Mouse (Mus musculus) mesoderm, embryonic 11.5 days (tissue): ENCODE results near the gene Olfr914.

ENCODE experiments used
- DNase-seq: peaks from one replicate; pipeline ENCODE4 v3.0.0-alpha.2; 2012; ENCODE audit warnings: low read depth, low spot score

The Olfr914 gene

DNA sequence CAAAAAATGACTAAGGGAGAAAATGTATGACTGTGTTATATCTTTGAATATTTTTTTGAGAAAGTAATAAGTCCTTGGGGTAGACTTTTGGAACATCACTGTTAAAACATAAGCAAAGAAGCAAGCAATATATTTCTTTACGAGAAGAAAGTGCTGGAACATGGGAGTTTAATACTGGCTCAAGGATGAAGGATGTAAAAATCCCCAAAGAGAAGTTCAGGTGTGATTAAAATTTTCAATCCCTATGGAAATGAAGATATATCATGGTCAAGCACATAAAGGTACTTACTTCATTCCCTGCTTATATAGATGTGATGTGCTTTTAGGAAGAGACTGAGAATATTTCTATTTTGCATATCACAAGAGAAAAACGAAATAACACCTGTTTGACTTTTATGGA is at the start of gene Olfr914:
TSS of gene Olfr914 (plus strand) at position 301 of the 400 bp plus-strand sequence.
- no peak for DNase-seq

DNA sequence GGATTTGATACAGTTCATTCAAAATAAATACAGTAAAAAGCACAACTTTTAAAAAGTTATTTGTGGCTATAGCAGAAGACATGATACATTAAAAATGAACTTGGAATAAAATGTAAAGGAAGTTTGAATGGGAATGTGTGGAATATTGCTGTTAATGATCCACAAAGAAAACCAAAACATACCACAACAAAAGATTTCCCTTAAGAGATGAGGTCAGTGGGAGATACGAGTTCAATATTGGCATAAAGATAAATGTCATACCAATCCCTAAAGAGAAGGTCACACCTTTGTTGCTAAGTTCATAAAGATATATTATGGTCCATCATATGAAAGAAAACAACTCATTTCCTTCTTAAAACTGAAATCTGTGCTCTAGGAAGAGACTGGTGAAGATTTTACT is 25.0 kb upstream of the Olfr914 start, which contains the start of gene Olfr912:
TSS of gene Olfr912 (plus strand) at position 301 of the 400 bp plus-strand sequence.
- DNase-seq: no peak

DNA sequence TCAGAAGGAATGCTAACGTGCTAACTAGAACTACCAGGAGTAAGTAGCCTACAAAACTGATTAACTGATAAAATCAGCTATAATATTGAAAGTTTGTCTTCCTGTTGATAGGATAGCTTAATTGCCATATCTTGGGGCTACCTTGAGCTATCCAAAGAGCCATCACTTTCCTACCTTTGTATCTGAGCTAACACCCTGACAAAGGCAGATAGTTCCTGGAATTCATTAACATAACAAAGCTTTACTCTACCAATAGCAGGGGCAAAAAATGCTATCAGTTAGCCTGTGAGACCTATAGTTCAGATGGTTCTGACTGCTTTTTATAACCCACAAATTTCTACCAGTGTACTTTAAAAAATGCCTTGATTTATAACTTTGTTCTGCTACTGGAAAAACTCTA is 13.8 kb upstream of the Olfr914 start:
- DNase-seq: no peak

DNA sequence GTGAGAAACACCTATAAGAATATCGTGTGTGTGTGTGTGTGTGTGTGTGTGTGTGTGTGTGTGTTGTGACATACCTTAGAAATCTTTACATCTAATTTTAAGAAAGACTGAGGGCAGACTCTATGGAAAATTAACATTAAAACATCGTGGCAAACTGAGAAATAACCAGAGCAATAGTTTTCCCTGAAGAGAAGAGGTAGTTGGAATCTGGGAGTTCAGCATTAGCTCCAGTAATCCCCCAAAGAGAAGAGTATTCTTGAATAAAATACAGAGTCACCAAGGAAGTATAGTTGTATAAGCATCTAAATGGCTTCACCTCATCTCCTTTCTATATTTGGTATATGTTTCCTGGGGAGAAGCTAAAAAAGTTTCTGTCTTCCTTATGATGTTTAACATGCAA is 12.4 kb upstream of the Olfr914 start, which contains the start of gene Olfr913:
TSS of gene Olfr913 (plus strand) at position 301 of the 400 bp plus-strand sequence.
- no peak for DNase-seq

DNA sequence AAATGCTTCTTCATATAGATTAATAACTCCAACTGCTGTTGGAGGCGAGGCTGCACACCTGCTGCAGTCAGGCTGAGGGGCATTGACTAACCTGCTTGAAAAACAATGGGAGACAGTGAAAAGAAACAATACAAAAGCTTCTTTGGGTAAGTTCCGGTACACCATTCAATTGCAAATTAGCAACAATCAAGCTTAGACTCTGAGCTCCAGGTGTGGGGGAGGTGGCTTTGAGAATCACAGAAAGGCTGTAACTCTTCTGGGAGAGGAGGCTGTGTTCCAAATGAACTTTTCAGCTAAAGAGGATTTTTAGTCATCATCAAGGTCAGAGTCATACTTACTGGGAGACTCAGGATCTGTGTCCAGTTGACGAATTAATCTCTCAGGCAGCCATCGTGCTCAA is 27.5 kb downstream of the Olfr914 start:
- DNase-seq: no peak

DNA sequence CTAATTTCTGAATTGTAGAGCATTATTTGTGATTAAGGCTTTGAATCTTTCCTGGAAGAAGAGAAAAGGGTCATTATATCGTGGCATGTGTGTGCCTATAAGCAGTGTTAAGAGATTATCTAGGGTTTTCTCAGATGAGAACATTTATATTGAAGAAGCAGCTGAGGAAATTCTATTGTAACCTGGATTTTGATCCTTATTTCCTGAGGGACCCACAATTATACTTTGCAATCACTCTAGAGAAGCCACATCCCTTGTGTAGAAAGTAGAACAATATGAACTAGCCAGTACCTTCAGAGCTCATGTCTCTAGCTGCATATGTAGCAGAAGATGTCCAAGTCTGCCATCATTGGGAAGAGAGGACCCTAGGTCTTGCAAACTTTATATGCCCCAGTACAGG is 54.9 kb downstream of the Olfr914 start, which contains the start of gene Olfr916:
TSS of gene Olfr916 (minus strand) at position 101 of the 400 bp plus-strand sequence.
- DNase-seq: no peak
